Mouse (Mus musculus): ENCODE results near the gene Ring1.
"Not testable (repeated sequence)": the region's sequence is repeated elsewhere in the genome, so short reads cannot be mapped to it uniquely, and the experiment has no call there.

DNA sequence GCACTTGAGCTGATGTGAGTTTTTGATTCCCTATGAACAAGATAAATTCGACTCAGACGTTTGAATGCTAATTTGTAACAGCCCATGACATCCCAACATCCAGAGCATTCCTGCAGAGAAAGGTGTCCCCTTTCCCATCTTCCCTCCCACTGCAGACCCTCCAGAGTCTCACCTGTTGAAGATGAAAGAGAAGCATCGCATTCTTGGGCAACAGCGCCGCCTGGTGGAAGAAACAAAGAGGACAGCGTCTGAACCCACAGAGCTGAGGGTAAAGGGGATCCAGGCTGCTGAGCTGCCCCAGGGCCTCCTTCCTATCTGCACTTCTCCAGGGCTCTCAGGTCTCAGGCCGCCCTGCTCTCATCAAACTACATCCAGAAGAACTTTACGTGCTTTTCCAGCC, 42.3 kb downstream of the Ring1 start:
- not testable (repeated sequence) for TF ChIP-seq POLR2A (IDR thresholded peaks at IDR 0.05; ENCODE audit: low read depth, low read length)
- peak; percentile 47; the same call in 1 of the 2 replicates for TF ChIP-seq CTCF (IDR thresholded peaks at IDR 0.05; ENCODE audit: extremely low read depth, insufficient read depth, insufficient read length, insufficient replicate concordance)

Measured in spleen, adult 2 months (tissue).